Mouse (Mus musculus): ENCODE results near the gene Ssh2. TPM values are rescaled to one million over a fixed set of nuclear protein-coding genes. Genes with fewer than 3 reads are reported as not detected.

Gene Ssh2
- polyA plus RNA-seq, 1 experiment = 28.5 TPM

- no peak for TF ChIP-seq CTCF (IDR thresholded peaks at IDR 0.05; ENCODE audit: borderline replicate concordance, extremely low read depth, insufficient read depth, insufficient read length)
- TF ChIP-seq POLR2A (IDR thresholded peaks at IDR 0.05; ENCODE audit: borderline replicate concordance, extremely low read depth, insufficient read depth, insufficient read length, poor library complexity, severe bottlenecking) = no peak
- DNase-seq (ENCODE audit: low read depth) = no peak
Measured at GRCm38 (mm10) chr11:77495507-77495906, 279.4 kb downstream of the Ssh2 start.

DNA sequence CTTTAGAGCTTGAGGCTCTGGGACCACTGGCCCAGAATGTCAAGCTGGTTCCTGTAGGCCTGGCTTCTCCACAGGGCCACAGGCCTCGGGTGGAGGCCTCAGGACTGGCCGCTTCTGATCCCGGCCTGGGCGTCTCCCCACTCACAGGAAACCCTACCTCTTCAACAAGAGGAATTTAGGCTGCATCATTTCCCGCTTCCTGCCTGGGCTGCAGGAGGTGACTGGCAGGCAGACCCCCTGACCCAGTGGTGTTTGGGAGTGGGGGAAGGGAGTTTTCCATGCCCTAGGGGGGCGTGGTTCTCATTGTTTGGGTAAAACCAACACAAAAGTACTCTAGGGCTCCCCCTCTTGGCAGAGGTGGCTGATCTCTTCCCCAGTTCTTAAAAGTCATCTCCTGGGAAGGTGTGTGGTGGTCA lies 281.3 kb downstream of the Ssh2 start:
- DNase-seq (ENCODE audit: low read depth) = no peak

GRCm38 (mm10) chr11:77497851-77498250 lies 281.8 kb downstream of the Ssh2 start:
- no peak for TF ChIP-seq CTCF (IDR thresholded peaks at IDR 0.05; ENCODE audit: borderline replicate concordance, extremely low read depth, insufficient read depth, insufficient read length)
- no peak for TF ChIP-seq POLR2A (IDR thresholded peaks at IDR 0.05; ENCODE audit: borderline replicate concordance, extremely low read depth, insufficient read depth, insufficient read length, poor library complexity, severe bottlenecking)
- no peak for DNase-seq (ENCODE audit: low read depth)

More for the DNA sequence above, 281.3 kb downstream of the Ssh2 start:
- TF ChIP-seq CTCF (IDR thresholded peaks at IDR 0.05; ENCODE audit: borderline replicate concordance, extremely low read depth, insufficient read depth, insufficient read length) (peak; percentile 23; the same call in 1 of the 2 replicates), POLR2A (IDR thresholded peaks at IDR 0.05; ENCODE audit: borderline replicate concordance, extremely low read depth, insufficient read depth, insufficient read length, poor library complexity, severe bottlenecking) (no peak)

DNA sequence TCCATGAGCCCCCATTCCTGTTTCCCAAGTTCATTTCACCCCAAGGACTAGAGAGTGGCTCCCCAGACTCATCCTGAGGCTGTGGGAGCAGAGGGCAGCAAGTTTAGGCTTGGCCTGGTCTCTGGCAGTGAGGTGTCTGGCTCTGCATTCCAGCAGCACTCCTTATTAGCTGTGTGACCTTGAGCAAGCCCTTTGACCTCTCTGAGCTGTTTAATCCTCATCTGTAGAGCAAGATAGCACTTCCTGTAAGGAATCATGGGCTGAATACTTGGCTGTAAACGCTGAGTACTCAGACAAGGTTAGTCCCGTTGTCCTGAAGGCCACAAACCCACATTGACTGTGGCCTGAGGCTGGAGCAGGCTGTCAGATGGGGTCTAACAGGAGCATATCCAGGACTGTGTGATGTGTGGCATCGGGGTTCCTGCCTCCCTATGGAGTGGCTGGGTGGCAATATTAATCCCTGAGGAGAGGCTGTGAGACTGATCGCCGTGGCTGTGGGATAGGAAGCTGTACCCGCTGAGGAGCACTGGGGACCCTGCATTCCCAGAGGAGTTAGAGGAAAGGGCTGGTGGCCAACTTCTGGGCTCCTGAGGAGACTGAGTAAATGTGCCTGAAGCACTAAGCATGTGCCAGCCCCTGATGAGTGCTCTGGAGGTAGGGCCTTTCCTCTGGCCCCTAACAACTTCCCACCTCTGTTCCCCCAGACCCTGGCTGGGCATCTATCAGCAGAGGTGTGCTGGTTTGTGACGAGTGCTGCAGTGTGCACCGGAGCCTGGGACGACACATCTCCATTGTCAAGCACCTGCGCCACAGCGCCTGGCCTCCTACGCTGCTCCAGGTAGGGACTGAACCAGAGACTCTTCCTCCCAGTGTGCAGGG lies 282.4 kb downstream of the Ssh2 start:
- TF ChIP-seq POLR2A (IDR thresholded peaks at IDR 0.05; ENCODE audit: borderline replicate concordance, extremely low read depth, insufficient read depth, insufficient read length, poor library complexity, severe bottlenecking) (no peak), CTCF (IDR thresholded peaks at IDR 0.05; ENCODE audit: borderline replicate concordance, extremely low read depth, insufficient read depth, insufficient read length) (no peak)
- DNase-seq (ENCODE audit: low read depth) = no peak

GRCm38 (mm10) chr11:77499354-77499753 lies 283.3 kb downstream of the Ssh2 start:
- TF ChIP-seq POLR2A (IDR thresholded peaks at IDR 0.05; ENCODE audit: borderline replicate concordance, extremely low read depth, insufficient read depth, insufficient read length, poor library complexity, severe bottlenecking) (no peak), CTCF (IDR thresholded peaks at IDR 0.05; ENCODE audit: borderline replicate concordance, extremely low read depth, insufficient read depth, insufficient read length) (no peak)
- no peak for DNase-seq (ENCODE audit: low read depth)

DNA sequence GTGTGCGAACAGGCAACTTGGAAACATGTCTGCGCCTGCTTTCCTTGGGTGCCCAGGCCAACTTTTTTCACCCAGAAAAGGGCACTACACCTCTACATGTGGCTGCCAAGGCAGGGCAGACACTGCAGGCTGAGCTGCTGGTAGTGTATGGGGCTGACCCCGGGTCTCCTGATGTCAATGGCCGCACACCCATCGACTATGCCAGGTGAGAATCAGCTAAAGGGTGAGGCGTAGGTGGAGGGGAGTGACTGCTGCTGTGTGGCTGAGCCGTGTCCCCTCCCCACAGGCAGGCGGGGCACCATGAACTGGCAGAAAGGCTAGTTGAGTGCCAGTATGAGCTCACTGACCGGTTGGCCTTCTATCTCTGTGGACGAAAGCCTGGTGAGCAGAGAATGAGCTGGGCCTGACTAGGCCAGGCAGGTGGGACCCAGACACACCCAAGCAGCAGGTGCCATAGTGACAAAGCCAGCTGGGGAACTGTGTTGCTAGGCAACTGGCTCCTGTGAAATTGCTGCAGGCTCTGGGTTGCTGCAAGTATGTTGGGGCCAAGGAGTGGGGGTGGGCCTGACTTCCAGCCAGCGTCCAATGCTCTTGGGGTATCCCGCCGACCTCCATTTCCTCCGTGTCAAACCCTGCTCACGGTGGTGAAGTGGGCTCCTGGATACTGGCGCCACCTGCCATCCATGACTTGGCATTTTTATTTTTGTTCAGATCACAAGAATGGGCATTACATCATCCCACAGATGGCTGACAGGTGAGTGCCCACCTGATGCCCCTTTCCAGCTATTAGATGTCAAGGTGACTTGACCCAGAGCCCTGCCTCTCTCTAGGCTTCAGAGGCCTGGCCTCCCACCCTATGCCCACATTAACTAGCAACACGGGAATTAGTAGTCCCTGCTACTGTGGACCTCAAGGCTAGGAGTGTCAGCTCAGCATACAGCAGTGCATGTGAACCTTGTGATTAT lies 284.6 kb downstream of the Ssh2 start:
- TF ChIP-seq POLR2A (IDR thresholded peaks at IDR 0.05; ENCODE audit: borderline replicate concordance, extremely low read depth, insufficient read depth, insufficient read length, poor library complexity, severe bottlenecking) = no peak
- no peak for TF ChIP-seq CTCF (IDR thresholded peaks at IDR 0.05; ENCODE audit: borderline replicate concordance, extremely low read depth, insufficient read depth, insufficient read length)
- no peak for DNase-seq (ENCODE audit: low read depth)

DNA sequence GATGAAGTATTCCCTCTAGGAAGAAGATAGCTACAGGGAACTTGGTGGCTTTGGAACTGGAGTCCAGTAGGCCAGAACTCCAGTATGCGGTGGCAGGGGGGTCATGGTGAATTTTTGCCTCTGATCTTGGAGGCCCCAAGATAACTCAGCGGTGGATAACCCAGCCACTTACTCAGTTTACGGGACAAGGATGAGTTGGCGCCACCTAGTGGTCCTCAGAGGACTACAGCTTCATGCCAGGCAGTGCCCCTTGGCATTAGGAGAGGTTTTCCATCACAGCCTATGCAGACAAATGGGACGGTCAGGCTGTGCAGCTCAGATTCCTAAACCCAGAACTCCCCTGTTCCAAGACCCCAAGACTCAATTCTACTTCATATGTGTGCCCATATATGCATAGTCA lies 285.3 kb downstream of the Ssh2 start:
- peak; percentile 93 for TF ChIP-seq CTCF (IDR thresholded peaks at IDR 0.05; ENCODE audit: borderline replicate concordance, extremely low read depth, insufficient read depth, insufficient read length)
- no peak for TF ChIP-seq POLR2A (IDR thresholded peaks at IDR 0.05; ENCODE audit: borderline replicate concordance, extremely low read depth, insufficient read depth, insufficient read length, poor library complexity, severe bottlenecking)
- peak; percentile 91 for DNase-seq (ENCODE audit: low read depth)

GRCm38 (mm10) chr11:77501971-77502370 lies 285.9 kb downstream of the Ssh2 start:
- TF ChIP-seq POLR2A (IDR thresholded peaks at IDR 0.05; ENCODE audit: borderline replicate concordance, extremely low read depth, insufficient read depth, insufficient read length, poor library complexity, severe bottlenecking) (no peak), CTCF (IDR thresholded peaks at IDR 0.05; ENCODE audit: borderline replicate concordance, extremely low read depth, insufficient read depth, insufficient read length) (no peak)
- DNase-seq (ENCODE audit: low read depth) = no peak

DNA sequence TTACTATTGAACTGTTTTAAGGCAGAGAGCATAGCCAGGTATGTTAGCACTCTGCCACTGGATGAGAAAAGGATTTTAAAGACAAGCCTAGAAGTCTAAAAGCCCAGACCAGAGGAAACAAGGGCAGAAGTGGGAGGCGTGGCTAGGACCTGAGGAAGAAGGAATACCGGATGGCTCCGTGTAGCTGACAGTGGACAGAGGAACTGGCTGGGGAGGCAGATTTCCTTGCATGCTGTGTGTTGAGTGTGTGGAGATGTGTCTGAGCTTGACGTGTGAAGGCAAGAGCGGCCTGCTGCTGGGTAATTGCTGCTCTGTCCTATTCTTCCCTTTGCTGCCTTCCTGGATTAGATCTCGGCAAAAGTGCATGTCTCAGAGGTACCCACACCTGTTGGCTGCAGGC lies 286.4 kb downstream of the Ssh2 start:
- TF ChIP-seq CTCF (IDR thresholded peaks at IDR 0.05; ENCODE audit: borderline replicate concordance, extremely low read depth, insufficient read depth, insufficient read length) (no peak), POLR2A (IDR thresholded peaks at IDR 0.05; ENCODE audit: borderline replicate concordance, extremely low read depth, insufficient read depth, insufficient read length, poor library complexity, severe bottlenecking) (no peak)
- DNase-seq (ENCODE audit: low read depth) = no peak

GRCm38 (mm10) chr11:77503511-77503910 lies 287.4 kb downstream of the Ssh2 start:
- DNase-seq (ENCODE audit: low read depth) = no peak
- TF ChIP-seq CTCF (IDR thresholded peaks at IDR 0.05; ENCODE audit: borderline replicate concordance, extremely low read depth, insufficient read depth, insufficient read length) (no peak), POLR2A (IDR thresholded peaks at IDR 0.05; ENCODE audit: borderline replicate concordance, extremely low read depth, insufficient read depth, insufficient read length, poor library complexity, severe bottlenecking) (no peak)

- no peak for TF ChIP-seq POLR2A (IDR thresholded peaks at IDR 0.05; ENCODE audit: borderline replicate concordance, extremely low read depth, insufficient read depth, insufficient read length, poor library complexity, severe bottlenecking)
- no peak for TF ChIP-seq CTCF (IDR thresholded peaks at IDR 0.05; ENCODE audit: borderline replicate concordance, extremely low read depth, insufficient read depth, insufficient read length)
- no peak for DNase-seq (ENCODE audit: low read depth)
Measured at GRCm38 (mm10) chr11:77504377-77504776, 288.3 kb downstream of the Ssh2 start.

Measured in brain, embryonic 14.5 days (tissue).